Comparison of ENCODE assay signal across 11 mouse cellular contexts in genomic region chr12:119402796-119403195, GRCm38 (mm10).
"Had no signal": no experiment of that assay in that cellular context is flagged by ENCODE, and none has a peak within 500 bp of the region (broad histone marks: within the 10 kb centered on the region; RNA-seq: fewer than 3 reads in every experiment).

No protein-coding gene starts in this region.

- H3K27ac ChIP-seq: limb, embryonic 13.5 days; liver, embryonic 14.5 days; macrophage; midbrain, embryonic 15.5 days; neural tube, embryonic 12.5 days had no signal

- DNase-seq: kidney, postnatal 25 days; layer of hippocampus, adult 9-11 months; layer of hippocampus, postnatal 36 days; right cerebral cortex, postnatal 14 days; thymus, postnatal 36 days had no signal

- H3K4me3 ChIP-seq: limb, embryonic 13.5 days; megakaryocyte, embryonic 14.5 days; midbrain, embryonic 15.5 days; neural tube, embryonic 12.5 days had no signal

- H3K4me1 ChIP-seq: limb, embryonic 13.5 days; megakaryocyte, embryonic 14.5 days; midbrain, embryonic 15.5 days; neural tube, embryonic 12.5 days had no signal

- H3K36me3 ChIP-seq: limb, embryonic 13.5 days; midbrain, embryonic 15.5 days; neural tube, embryonic 12.5 days had no signal

- H3K27me3 ChIP-seq: limb, embryonic 13.5 days; megakaryocyte, embryonic 14.5 days; midbrain, embryonic 15.5 days; neural tube, embryonic 12.5 days had no signal
